Mouse (Mus musculus): Measurements from ENCODE around the gene 5530401A14Rik.

Gene 5530401A14Rik

DNA sequence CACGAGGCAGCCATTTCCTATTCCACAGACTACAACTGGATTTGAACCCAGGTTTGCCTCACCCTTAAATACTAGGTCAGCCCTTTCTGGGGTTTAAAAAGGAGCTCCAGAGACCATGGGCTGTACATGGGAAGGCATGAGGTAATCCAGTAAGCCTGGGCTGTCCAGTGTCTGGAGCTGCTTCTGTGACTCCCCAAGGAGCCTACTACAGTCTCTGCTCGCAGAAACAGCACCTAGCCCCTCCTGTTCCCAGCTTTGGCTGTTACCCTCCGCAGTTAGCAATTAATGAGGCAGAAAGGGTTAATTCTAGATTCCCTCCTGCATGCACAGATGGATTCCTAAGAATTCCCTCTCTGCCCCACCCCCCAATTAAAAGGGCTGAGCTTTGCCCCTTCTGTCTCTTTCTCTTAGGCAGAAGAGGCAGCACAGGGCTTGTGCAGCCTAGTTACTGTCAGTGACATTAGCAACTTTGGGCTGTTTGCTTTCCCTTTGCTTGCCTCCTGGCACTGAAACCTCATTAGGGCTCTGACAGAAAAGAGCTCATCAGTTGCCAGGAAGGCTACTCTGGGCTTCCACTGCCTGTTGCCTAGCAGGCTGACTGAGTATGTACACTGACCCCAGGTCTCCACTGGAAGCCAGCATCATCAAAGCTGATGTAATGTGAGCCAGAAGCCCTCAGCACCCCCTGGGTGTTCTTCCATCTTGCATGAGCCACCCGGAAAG, at the start of gene 5530401A14Rik:
TSS of gene 5530401A14Rik (plus strand) at position 424 of the 723 bp plus-strand sequence.
- DNase-seq, result peak; percentile 56

DNA sequence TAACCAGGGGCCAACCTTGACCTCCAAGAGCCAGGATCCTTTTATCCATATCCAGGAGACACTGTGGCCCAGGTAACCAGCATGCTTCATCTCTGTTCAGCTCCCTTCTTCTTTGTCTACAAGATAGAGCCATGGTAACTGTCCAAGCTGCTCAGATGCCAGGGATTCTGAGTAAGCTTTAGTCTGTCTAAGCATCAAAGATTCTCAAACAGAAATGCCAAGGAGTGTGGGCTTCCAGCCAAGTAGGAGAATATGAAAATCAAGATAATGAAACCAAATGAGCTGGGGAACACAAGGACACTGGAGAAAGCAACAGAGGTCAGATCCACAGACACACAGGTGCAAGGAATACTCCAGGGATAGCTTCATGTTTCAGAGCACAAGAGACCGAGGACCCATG, 45.7 kb upstream of the 5530401A14Rik start:
- peak; percentile 34 for DNase-seq

DNA sequence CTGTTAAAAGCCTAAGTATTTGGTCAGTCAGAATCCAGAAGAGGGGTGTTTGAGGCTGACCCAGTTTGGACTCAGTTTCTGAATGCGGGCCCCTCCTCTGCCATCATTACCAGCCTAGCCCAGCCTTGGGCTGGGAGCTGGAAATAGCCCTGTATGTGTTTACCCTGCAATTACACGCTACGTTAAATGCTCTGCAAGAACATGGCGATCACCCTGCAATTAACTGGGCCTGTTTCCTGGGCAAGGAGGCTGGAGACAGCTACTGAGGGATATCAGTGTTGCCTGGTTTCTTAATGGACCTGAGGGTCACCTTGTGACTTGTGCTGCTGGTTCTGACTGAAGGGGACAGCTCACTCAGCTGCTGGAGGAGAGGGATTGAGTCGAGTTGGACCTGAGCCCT, 43.9 kb upstream of the 5530401A14Rik start:
- DNase-seq, result no peak

DNA sequence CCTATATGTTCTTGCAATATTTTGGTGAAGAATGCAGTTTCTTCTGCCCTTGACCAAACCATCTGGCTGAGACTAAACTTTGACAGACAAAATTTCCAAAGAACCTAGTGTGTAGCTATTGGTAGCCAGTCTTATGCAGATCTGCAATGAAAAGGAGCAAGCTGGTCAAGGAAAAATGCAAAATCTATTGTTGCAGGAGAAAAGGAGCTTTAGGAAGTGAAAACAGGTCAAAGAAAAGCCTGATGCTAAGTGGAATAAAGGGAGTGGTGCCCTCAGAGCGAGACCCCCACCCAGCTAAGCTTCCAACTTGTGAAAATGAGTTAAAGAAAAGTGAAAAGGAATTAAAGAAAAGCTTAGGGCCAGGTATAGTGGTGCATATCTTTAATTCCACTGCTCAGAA, 28.1 kb upstream of the 5530401A14Rik start:
- no peak for DNase-seq

DNA sequence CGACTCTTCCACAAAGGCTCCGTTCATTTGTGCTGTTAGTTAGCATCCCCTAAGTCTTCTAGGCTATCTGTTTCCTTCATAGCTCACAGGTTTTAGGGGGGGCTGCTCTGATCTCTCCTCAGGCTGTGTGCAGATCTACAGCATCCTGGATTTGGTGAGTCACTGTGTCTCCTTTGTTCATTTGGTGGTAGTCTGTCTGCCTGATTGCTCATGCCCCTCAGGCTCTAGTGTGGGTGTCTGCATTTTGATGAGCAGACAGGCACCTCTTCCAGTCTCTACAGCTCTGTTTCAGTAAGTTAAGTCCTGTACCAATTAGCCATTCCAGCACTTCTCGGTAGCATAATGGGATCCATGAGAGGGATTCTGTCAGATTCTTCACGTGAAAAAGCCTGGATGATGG, 22.0 kb upstream of the 5530401A14Rik start:
- DNase-seq, result no peak

DNA sequence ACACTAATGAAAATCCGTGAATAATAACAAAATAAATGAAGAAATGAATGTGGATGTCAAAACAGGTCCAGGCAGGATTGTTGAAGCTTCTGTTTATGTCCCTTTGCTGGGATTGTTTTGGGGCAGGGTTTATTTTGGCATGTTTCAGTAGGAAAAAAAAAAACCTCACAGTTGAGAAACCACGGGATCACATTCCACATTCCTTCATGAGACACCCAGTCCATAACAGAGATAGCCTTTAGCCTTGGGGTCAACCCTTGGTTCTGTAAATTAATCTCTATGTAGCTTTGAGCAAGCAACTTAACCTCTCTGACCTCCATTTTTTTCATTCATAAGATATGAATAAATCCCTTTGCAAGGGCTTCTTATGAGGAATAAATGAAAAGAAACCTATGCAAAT, 19.5 kb upstream of the 5530401A14Rik start:
- no peak for DNase-seq

DNA sequence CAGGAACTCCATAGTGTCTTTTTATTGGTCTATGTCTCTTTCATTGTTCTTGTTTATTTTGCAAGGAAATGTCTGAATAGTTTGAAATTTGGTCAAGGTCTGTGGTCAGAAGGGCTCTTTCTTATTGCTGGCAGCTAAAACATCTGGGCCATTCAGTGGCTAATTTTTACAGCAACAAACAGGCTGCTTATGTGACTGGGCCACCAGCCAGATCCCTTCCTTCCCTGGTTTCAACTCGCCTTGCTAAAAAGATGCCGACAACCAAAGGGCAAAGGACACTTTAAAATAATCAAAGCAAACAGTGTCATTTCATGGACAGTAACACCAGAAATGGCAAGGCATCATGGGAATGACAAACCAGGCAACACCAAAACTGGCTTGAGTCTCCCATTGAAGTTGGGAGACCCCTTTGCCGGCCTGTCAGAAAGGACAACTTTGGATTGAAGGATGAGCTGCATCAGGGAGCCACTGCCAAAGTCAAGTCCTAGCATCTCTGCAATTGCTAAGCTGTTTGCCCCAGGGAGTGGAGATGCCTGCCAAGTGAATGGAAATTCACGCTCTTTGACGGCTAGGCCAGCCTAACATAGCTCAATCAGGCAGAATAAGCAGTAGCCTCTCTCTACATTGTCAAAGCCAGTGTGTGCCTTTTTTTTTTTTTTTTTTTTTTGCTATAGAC, 15.3 kb upstream of the 5530401A14Rik start:
- DNase-seq, result no peak

DNA sequence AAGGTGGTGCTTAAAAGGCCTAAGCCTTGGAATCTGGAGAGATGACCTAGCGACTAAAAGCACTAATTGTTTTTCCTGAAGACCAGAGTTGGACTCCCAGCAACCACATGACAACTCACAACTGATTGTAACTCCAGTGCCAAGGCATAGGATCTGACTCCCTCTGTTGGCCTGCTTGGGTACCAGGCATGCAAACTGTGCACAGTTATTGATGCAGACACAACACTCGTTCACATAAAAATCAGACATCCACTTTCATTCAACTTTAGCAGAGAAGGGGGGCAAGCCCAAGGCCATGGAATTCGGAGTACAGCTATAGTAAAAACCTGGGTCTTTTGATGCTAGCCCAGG, 14.8 kb upstream of the 5530401A14Rik start:
- DNase-seq, result no peak

DNA sequence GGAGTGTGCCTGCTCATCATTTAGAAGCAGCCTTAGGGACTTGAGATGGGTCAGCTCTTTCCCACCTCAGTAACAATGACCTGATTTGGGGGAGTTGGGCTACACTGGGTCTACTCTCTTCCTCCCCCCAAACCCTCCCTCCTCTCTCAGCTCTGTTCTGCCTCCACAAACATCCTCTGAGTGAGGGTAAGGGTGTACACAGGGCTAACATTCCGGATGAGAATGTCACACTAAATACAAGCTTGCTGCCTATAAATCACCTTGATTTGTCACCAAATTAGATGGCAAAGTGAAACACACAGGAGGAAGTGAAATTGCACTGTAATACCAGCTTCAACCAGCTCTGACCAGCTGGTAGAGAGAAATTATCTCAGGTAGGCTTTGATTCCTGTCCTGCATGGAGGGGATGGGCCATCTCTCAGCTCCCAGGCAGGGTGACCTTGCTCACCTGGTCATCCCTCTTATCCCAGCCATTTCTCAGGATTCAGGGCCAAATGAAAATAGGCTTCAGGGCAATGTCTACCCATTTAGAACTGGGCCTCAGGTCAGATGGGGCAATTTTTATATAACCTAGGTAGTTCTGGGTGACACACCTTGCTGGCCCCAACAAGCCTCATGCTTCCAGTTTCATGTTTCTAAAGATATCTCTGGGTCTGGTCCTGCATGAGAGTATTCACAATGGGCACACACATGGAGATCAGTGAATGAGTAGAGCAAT, 12.5 kb upstream of the 5530401A14Rik start:
- no peak for DNase-seq

DNA sequence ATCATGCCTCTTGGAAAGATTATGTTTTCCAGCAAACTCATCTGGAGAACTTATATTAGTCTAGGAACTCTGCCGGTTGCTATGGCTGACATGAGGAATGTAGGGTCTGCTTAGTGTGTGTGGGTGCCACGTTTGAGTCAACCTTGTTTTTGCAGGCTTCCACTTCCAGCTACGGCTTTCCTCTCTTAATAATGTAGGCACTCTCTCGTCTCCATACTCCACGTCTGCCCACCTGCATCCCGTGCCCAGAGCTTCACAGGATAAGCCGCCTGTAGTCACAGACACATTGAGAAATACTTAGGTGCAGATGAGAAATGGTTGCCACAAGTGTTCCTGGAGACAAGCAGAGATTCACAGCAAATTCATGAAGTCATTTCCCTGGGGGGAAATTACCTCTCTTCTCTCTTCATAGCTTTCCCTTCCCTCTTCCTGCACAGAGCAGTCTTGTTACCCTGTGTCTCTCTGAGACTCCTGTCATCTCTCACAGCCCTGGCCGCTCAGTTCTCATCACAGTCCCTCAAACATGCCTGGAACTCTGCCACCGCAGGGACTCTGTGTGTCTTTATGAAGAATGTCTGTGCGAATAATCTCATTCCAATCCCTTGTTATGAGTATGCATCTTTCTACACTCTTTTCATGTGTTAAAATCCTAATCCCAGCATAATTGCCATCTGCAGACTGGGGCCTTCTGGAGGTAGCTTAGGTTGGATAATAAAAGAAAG, 5.3 kb downstream of the 5530401A14Rik start:
- DNase-seq, result peak; percentile 57

DNA sequence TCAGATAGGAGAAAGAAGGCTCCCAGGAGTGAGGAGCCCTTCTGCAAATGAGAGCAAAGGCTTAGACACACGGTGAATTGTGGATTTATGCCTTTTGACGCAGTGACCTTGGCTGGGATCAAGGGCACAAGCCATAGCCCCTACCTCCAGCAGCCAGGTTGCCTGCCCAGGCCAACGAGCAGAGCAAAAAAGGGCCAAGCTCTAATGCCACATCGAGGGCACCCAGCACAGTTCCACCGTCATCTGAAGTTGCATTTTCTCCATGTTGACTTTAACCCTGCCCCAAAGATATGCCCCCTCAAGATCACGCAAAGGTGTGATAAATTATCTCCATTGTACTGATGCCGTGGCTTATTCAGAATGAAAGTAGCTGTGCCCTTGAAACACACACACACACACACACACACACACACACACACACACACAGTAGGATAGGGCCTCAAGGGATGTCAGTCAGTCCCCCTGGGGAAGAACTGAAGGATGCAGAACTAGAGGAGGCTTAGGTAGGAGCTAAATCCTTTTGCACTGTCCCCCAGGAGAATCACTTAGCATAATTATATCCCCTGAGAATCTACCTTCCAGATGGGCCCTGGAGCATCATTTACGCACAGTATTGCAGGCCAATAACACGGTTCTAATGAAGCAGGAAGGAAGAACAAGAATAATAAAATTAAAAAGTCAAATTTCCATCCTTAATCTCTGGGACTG, 11.2 kb downstream of the 5530401A14Rik start:
- DNase-seq, result no peak

DNA sequence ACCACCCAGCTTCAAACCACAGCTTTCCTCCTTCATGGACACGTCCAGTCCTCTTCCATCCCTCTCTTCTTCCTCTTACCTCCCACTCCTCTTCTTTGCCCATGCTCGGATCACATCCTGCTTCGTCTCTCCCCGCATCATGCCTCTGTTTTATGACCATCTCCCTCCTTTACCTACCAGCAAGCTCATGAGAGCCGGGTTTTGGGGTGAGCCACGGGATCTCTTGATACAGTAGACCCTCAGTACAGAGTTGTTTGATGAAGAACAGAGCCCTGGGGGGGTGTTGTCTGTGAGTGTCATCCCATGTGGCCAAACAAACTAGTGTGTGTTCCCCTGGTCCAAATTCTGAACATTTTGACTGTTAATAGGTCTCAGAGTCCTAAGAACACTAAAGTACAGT, 36.0 kb downstream of the 5530401A14Rik start:
- no peak for DNase-seq

DNA sequence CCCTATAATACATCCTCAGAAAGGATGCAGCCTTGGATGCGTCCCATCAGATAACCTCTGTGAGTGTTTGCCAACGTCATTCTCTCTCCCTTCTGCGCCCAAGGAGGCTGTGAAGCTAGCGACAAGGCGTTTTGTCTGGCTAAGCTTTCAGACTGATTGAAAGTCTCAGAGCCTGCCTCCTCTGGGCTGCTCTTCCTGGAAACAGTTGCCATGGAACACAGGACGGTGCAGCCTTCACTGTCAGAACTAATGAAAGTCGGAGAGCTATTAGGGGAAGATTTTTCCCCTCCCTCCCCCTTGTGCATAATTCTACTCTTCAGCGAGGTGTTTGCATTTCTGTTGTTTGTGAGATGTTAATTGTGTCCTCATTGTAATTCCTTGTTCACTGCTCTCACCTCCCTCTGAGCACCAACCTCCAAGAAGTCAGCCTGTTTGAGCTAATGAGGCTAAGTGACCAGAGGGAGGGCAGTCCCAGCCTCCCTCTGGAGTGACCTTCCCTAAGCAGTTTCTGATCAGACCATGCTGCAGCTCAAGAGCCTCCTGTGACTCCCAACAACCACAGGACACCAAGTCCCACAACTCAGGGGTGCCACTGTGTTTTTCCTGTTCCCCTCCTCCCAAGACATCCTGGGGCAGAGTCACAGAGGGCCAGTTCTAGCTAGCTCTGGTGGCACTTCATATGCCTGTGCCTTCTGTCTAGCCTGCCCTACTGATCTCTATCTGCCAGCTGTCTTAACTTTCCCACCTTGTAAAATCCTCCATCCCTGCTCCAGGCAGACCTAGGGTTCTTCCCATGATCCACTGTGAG, 37.3 kb downstream of the 5530401A14Rik start:
- DNase-seq, result peak; percentile 42

DNA sequence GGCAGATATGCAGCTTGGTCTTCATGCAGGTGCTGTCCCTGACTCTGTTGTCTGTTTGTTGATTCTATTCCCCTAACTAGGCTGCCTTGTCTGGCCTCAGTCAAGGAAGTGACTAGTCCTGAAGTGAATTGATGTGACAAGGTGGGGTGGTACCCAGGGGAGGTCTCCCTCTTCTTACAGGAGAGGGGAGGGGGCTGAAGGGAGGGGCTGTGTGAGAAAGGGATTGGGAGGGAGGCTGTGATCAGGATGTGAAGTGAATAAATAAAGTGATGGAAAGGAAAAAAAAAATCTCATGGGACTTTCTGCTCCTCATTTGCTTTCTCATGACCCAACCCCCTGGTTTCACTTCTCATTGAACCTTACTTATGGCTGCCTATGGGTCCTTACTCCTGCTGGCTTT, 41.8 kb downstream of the 5530401A14Rik start:
- DNase-seq, result no peak

DNA sequence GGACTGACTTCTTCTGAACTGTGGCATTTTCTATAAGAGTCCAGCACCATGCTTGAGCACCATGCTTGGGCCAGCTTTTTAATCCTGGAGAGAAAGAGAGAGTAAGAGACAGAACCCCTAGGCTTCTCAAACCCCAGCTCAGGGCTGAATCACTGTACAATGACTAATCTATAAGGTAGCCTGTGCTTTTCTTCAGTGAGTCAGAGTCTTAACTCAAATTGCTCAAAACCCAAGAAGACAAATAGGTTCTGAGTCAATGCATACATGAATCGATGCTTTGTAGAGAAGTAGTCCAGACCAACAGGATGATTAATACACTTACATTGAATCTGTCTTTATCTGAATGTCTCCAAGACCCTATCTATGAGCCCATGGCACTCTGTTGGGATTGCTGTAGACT, 48.3 kb downstream of the 5530401A14Rik start:
- no peak for DNase-seq

DNA sequence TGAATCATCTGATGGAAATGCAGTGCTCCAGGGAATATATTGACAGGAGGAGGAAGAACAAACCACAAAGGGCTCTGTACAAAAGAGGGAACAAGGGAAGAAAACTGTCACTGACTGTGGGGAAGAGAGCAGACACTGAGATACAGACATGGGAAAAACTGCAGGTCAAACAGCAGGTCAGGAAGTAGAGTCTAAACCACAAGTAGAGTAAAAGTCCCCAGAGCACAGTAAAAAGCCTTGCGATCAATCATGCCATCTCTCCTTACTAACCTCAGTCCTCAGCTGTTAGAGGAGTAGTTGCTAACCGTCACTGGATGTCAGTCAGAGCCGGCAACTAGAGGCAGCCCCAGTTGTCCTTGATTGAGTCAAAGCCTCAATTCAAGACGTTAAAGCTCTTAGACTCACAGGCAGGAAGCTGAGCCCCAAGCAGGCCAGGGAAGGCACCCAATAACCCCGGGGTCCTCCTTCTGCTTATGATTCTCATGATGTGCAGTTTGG, 49.0 kb downstream of the 5530401A14Rik start:
- DNase-seq, result no peak

DNA sequence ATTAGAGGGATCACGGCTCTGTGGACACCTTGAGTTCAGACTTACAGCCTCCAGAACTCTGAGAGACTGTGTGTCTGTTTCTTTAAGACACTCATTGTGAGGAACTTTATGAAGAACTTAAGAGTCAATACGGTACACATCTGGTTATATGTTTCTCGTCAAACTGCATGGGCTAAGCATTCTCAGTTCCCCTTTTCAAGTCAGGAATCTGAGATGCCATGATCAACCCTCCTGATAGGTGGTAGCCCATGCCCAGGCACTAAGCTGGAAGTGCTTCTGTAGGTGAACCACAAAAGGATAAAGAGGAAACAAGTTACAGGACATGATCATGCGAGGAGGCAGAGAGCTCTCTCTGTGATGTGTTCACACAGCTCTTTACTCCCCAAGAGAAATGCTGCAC, 52.6 kb downstream of the 5530401A14Rik start:
- DNase-seq, result no peak

DNA sequence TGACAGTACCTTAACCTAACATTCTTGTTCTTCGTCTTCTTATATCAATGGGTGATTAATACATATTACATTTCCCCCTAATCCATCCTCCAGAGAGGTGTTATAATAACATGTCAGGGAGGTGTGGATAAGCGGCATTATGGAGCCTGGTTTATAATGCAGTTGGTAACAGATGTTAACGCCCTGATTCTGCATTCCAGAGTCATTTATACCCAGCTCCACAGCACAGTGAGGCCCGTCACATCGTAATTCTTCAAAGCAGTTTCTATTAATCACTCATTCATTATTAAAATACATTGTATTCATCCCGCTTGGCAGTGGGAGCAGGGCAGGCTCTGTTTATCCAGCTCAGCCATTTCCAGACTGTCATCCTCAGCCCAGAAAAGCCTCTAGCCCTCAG, 55.0 kb downstream of the 5530401A14Rik start:
- DNase-seq, result no peak

DNA sequence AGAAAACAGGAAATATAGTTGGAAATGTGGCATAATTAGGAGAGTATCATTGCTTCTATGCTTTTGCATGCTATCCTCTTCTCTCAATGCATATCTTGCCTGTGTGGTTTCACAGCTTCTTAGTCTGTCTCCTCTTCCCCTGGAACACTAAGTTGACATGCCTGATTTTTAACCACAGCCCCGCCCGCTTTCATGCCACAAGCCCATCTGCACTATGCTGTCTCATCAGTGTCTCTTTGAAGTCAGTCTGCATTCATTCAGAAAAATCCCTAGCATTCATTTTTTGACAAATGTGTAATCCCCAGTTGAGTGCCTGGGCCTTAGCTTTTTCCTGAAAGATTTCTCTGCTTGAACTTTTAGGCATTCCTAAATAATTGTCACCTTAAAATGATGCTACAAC, 62.6 kb downstream of the 5530401A14Rik start:
- DNase-seq, result no peak

DNA sequence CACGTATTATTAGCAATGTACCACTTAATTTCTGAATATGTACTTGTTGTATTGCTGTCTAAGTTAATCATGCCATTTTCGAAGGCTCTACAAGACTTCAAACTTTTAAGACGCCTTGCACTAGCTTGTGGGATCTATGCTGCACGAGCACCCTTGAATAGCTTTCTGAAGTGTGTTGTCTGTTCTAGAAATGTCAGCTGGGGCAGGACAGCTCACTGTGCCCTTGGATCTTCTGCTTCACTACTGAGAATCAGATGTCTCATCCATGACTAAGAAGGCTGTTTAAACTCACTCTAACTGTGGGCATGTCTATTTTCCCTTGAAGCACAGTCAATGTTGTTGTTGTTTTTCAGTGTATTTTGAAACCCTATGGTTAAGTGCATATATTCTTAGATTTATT, 63.2 kb downstream of the 5530401A14Rik start:
- no peak for DNase-seq

DNA sequence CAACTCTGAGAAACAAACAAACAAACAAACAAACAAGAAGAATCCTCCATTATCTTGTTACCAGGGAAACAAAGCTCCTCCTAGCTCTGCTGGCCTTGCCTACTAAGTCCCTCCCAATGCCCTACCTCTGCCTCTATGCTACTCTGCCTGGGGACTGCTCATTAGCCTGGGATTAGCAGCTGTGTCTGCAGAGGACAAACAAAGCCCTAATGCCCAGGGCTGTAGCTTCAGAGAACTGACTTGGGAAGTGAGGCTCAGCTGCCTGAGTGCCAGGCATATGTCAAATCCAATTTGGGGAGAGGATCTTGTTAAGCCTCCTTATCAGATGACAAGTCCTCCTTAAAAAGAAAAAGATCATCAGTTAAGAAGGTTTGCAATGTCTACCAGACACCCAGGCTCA, 65.9 kb downstream of the 5530401A14Rik start:
- no peak for DNase-seq

DNA sequence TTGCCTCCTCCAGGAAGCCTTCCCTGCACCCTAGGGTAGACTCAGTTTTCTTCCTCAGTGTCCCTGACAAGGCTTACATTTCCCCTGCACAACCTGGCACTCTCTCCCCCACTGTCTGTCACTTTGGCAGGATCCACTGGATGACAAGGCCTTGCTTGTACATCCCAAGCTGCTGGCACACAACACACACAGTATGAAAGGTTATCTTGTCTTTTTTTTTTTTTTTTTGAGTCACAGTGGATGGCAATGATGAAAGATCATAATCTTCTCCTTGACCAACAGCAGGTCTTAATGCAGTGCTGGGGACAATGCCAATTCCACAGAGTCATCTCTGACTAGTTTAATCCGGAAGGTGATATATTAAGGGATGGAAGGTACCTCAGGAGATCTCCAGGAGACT, 77.0 kb downstream of the 5530401A14Rik start:
- no peak for DNase-seq

Measured in layer of hippocampus, adult 9-11 months (tissue).